Mouse (Mus musculus) small intestine, adult 2 months (tissue): Measurements from ENCODE around the gene Myh3.

Experiments used
- CTCF ChIP-seq: fragments of 200-500 bp; IDR thresholded peaks from 2 replicates; pipeline ENCODE4 v1.5.1; 2012; ENCODE audit warnings: low read depth, mild to moderate bottlenecking, control low read depth, inconsistent platforms, low read length, moderate library complexity, mixed read lengths; ENCODE audit not compliant: insufficient replicate concordance, insufficient read length; ENCODE audit errors: extremely low read depth
- POLR2A ChIP-seq: fragments of 200-500 bp; IDR thresholded peaks from 2 replicates; pipeline ENCODE4 v1.6.1; 2012; ENCODE audit warnings: low read depth, mild to moderate bottlenecking, control low read depth, inconsistent platforms, low read length, moderate library complexity

GRCm38 (mm10) chr11:67036229-67036628 lies 41.9 kb upstream of the Myh3 start:
- no peak for TF ChIP-seq CTCF
- TF ChIP-seq POLR2A = no peak
